14 mouse cellular contexts compared by ENCODE assay signal in genomic region chr3:4797567-4797940, GRCm38 (mm10).
DNase-seq lines count a peak whose midpoint lies in the region; ATAC-seq and TF ChIP-seq lines count a peak whose summit lies in the region.
"Had no signal": no experiment of that assay in that cellular context is flagged by ENCODE, and none has a peak within 500 bp of the region (broad histone marks: within the 10 kb centered on the region; RNA-seq: fewer than 3 reads in every experiment).

No protein-coding gene starts in this region.

- H3K9ac ChIP-seq in forebrain, embryonic 16.5 days (replicated peaks; ENCODE audit: low read depth, low read length): peak overlapping the region; percentile 47
- peak overlapping the region; percentile 18 for H3K9ac ChIP-seq in midbrain, embryonic 16.5 days (ENCODE audit: low read depth, low read length)
- H3K9ac ChIP-seq: limb, embryonic 13.5 days; liver, embryonic 14.5 days had no signal

- H3K4me2 ChIP-seq in forebrain, embryonic 16.5 days (ENCODE audit: low read length): peak overlapping the region; percentile 51
- peak overlapping the region; percentile 59 for H3K4me2 ChIP-seq in midbrain, embryonic 16.5 days (ENCODE audit: low read length)
- H3K4me2 ChIP-seq: limb, embryonic 13.5 days had no signal

- TF ChIP-seq POLR2A in brain, embryonic 14.5 days (IDR thresholded peaks at IDR 0.05; ENCODE audit: borderline replicate concordance, extremely low read depth, insufficient read depth, insufficient read length, poor library complexity, severe bottlenecking): no peak

- H3K9me3 ChIP-seq in forebrain, embryonic 16.5 days (ENCODE audit: control insufficient read depth, low read length): no peaks in the 10 kb centered on the region
- H3K9me3 ChIP-seq in midbrain, embryonic 16.5 days (replicated peaks; ENCODE audit: control insufficient read depth, low read length, poor library complexity, severe bottlenecking): no peaks in the 10 kb centered on the region
- H3K9me3 ChIP-seq: heart, embryonic 10.5 days; limb, embryonic 13.5 days had no signal

- H3K27ac ChIP-seq in forebrain, embryonic 16.5 days (ENCODE audit: low read length): peak overlapping the region; percentile 39
- peak overlapping the region; percentile 80 for H3K27ac ChIP-seq in midbrain, embryonic 16.5 days (ENCODE audit: low read length)
- H3K27ac ChIP-seq: heart, embryonic 10.5 days; limb, embryonic 13.5 days; liver, embryonic 14.5 days had no signal

- no peaks in the 10 kb centered on the region for H3K36me3 ChIP-seq in forebrain, embryonic 16.5 days (ENCODE audit: control insufficient read depth, insufficient read depth)
- no peaks in the 10 kb centered on the region for H3K36me3 ChIP-seq in midbrain, embryonic 16.5 days (ENCODE audit: control insufficient read depth, insufficient read depth, low read length)
- H3K36me3 ChIP-seq: heart, embryonic 10.5 days; limb, embryonic 13.5 days had no signal

- ATAC-seq in forebrain, embryonic 16.5 days: no peak
- ATAC-seq in midbrain, embryonic 16.5 days: no peak

- DNase-seq in brain, adult 2 months (ENCODE audit: low read depth, low spot score): peak; percentile 2
- peak; percentile 80 for DNase-seq in brain, embryonic 14.5 days (ENCODE audit: low read depth)
- no peak for DNase-seq in gastrocnemius, adult 8-10 months (ENCODE audit: low spot score in 2 of 2)
- DNase-seq in cerebellum, adult 9-10 months: no peak
- DNase-seq in ovary, adult 18-20 months (ENCODE audit: low spot score): no peak
- DNase-seq: cerebellum, adult 11-12 months; heart, postnatal 14 days; kidney, postnatal 10 days; thymus, adult 18-20 months had no signal

- peaks cover 20% of the 10 kb centered on the region for H3K4me1 ChIP-seq in forebrain, embryonic 16.5 days (replicated peaks; ENCODE audit: control insufficient read depth, insufficient read depth, low read length)
- H3K4me1 ChIP-seq in midbrain, embryonic 16.5 days (ENCODE audit: control insufficient read depth, insufficient read depth, low read length): peaks cover 11% of the 10 kb centered on the region
- H3K4me1 ChIP-seq: heart, embryonic 10.5 days had no signal

- peak overlapping the region; percentile 40 for H3K4me3 ChIP-seq in forebrain, embryonic 16.5 days (replicated peaks; ENCODE audit: low read length)
- H3K4me3 ChIP-seq in midbrain, embryonic 16.5 days (ENCODE audit: low read depth, low read length): peak overlapping the region; percentile 34
- H3K4me3 ChIP-seq: heart, embryonic 10.5 days; limb, embryonic 13.5 days had no signal

- no peaks in the 10 kb centered on the region for H3K27me3 ChIP-seq in forebrain, embryonic 16.5 days (replicated peaks; ENCODE audit: control insufficient read depth, insufficient read depth, low read length)
- H3K27me3 ChIP-seq in midbrain, embryonic 16.5 days (ENCODE audit: control insufficient read depth, insufficient read depth, low read depth, low read length): no peaks in the 10 kb centered on the region
- H3K27me3 ChIP-seq: limb, embryonic 13.5 days had no signal

- TF ChIP-seq CTCF in brain, embryonic 14.5 days (IDR thresholded peaks at IDR 0.05; ENCODE audit: borderline replicate concordance, extremely low read depth, insufficient read depth, insufficient read length): no peak

- 6% methylated on average over 6 of the region's 6 CpGs for WGBS in forebrain, embryonic 16.5 days
- 41% methylated on average over 6 of the region's 6 CpGs for WGBS in midbrain, embryonic 16.5 days

Comparison
In these comparisons a context has a peak if more than half of its experiments do, and no peak if none do; other contexts are left out.
1. DNase-seq: peak in brain, adult 2 months (single experiment) and brain, embryonic 14.5 days (single experiment); none in gastrocnemius, adult 8-10 months (0 of 2), cerebellum, adult 9-10 months (single experiment) and ovary, adult 18-20 months (single experiment).